Mouse (Mus musculus): ENCODE data around the gene Uri1.

- TF ChIP-seq CTCF (IDR thresholded peaks at IDR 0.05; ENCODE audit: control insufficient read depth, insufficient read depth, low read length) (no peak), POLR2A (IDR thresholded peaks at IDR 0.05; ENCODE audit: borderline replicate concordance, control insufficient read depth, low read depth, low read length) (no peak)
Observed at GRCm38 (mm10) chr7:37933754-37934308, 89.5 kb downstream of the Uri1 start.
